Mouse (Mus musculus): ENCODE data around the gene Sept9.

Sept9 gene

DNA sequence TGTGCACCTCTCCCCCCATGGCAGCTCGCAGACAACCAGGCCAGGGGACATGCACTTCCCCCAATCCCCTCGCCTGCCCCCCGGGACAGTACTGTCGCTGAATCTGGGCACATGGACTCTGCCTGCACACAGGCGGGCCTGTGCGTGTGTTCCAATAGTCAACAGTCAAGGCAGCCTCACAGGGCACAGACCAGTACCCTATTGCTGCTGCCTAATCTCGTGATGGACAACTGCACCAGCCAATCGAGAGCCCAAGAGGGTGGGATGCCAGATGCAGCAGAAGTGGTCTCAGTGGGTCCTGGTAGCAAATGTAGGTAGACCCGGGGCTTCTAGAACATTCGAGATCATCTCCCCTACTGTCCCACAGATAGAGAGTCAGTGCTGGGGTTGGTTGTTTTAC lies 187.8 kb downstream of the Sept9 start:
- no peak for DNase-seq

DNA sequence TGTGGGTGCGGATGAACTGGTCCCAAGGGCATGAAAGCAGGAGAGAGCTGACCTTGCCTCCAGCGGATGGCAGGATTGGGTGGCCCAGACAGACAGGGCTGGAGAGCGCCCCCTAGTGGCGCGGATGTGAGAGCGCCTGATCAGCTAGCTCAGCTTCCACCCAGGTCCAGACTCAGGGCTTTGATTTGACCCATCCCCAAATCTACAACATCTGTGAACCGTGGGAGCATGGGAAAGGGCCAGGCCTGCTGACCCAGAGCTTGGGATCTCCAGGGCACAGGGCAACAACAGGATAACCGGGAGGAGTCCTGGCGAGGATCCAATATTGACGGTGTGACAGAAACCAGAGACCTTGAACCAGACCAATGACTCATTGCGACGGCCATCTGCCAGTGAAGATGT lies 190.5 kb downstream of the Sept9 start:
- peak; percentile 41 to 48 for DNase-seq

DNA sequence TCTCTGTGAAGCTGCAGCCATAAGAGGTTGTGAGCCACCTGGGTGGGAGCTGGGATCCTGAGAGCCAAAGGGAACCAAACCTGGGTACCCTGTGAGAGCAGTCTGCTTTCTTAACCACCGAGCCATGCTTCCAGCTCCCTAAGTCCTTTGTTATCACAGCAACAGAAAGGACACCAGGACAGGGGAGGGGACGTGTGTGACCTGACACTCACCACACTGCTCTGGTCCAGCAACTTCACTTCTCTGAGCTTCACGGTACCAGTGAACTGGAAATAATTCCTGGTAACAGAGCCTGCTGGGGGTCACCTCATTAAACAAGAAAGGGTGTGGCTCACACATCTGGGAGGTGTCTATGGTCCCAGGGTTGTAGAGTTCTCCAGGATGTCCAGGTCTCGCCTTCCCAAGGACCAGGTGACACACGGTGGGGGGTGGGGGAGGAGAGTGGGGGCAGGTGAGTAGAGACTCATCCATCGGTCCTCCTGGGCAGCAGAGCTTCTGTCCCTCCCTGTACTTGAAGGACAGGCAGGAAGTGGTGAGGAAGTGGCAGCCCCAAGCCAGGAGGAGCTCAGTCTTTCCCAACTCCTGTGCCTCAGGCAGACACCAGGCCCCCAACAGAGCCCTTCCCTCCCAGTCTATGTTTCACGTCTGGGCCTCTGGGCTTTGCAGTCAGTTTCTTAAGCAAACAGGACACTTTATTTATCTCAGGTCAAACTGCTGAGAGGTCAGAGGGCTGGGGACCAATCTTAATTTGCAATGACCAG lies 191.5 kb downstream of the Sept9 start:
- DNase-seq: no peak

DNA sequence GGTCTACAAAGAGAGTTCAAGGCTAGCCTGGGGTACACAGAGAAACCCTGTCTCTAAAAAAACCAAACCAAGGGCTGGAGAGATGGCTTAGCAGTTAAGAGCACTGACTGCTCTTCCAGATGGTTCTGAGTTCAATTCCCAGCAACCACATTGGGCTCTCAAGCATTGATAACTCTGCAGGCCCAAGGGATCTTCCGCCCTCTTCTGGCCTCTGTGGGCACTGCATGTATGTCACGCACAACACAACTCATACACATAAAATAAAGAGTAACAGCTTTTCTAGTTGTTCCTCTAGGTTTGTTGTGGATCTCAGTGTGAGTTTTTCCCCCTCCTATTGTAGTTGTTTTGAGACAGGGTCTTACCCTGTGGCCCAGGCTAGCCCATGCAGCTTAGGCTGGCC lies 192.8 kb downstream of the Sept9 start:
- peak; percentile 29 to 45 for DNase-seq

DNA sequence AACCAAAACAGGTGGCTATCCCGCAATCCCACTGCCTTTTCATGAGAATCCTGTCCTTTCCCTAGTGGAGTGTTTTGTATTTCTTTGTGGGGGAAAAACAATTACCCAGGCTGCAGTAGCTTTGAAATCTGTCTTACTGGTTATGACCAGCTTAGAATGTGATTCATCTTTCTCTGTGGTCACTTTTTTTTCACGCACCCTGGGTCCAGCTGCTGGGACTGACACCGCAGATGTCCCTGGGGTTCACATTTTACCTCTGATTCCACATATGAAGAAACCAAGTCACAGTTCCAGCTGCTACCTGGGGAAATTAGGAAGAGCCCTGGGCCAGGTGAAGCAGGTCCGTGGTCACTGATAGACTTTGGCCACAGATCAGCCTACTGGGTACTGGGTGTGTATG lies 194.3 kb downstream of the Sept9 start:
- DNase-seq: no peak

DNA sequence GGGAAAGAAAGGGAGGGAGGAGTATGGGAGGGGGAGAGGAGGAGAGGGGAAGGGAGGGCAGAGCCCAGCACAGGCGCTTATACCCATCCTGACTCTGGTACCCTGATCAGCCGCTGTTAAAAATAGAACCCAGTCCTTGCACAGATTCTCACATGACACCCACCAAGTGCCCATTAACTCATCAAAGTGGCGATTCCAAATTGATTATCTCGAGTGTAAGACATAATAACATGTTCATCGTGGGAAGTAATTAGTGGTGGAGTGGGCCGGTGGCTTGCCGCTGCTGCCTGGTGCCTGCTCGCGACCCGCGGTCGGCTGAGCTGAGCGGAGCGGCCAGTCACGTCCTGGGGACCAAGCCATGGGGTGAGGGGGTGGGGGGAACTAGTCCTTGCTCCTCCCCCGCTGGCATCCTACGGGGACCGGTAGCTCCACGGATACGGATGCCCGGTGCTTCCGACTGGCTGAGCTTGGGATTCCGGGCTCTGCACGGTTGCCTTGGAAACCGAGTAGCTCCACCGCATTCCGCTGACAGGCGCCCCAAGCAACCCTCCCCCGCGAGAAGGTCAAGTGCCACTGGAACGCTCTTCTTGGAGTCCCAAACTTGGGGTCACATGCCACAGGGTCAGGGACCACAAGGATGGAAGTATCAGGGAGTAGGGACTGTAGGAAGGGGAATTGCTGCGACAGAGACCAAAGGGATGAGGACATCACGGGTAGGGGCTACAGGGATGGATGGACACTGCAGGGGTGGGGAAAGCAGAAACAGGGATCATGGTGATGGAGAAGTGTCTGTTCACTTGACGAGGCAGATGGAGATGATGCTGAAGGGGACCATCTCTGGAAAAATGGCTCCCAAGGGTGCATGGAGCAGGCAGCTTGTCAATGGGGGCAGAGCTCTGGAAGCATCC lies 195.0 kb downstream of the Sept9 start:
- DNase-seq: no peak

DNA sequence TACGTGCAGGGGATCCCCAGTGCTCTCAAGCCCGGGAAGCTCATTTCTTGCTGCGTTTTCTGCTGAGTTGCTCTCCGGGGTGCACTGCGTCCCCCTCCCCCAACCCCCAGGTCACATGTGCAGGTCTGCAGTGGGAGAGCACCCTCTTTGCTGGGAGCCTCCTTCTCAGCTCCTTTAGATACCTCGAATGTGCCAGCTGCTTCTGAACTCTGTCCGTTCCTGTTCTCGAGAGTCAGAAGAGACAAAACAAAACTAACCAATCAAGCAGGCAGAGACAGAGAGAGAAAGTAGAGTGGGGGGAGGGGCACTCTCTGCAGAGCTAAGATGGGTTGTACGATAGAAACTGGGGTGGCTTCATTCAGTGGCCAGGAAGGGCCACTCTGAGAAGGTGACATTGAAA lies 195.8 kb downstream of the Sept9 start:
- DNase-seq: no peak

DNA sequence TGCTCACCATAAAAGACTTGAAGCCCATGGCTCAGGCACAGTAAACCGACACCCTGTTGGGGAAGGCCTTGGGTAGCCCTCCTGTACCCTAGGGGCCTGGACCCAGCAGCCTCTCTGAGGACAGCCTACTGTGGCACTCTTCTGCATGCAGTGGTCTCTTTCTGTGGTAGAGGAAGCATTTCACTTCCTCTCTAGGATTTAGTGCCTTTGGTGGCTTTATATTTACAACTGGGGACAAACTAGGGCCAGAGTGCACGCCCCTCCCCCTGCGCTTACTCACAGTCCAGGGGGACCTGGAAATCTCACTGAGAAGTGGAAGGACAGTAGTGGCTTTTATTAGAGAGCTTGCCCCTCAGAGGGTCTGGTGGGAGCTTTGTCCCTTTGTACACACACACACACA lies 197.5 kb downstream of the Sept9 start:
- no peak for DNase-seq

DNA sequence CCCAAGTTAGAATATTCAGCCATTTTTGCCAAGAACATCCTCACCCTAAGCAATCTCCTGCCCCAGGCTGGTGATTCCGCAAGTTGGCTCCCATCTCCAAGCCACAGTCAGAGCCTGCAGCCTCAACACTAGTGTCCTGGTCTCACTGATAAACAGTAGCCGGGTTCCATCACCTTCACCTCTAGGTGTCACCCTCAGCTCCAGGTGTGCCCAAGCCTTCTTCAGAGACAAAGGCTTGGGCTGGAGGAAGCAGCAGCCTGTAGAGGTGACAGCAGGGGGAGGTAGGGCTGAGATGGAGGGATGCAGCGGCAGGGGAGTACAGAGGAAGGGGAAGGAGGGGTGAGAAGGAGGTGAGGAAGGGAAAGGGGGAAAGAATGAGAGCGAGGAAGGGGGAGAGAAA lies 198.3 kb downstream of the Sept9 start:
- peak; percentile 37 to 59 for DNase-seq

DNA sequence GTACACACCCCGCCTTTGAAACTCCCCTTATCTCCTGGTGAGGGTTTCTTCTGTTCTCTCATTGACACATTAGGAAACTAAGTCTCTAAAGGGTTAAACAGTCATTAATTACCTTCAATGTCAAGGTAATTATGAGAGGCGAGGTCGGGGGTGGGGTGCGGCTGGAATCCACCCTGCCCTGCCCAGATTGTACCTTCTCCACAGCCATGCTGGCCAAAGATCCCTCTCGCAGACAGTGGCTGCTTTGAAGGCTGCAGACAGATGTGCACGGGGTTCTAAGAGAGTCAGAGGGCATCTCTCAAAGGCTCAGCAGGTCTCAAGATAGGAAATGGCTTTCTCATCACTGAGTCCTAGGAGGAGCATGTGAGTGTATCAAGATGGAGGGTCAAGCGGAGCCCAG lies 198.7 kb downstream of the Sept9 start:
- no peak for DNase-seq

DNA sequence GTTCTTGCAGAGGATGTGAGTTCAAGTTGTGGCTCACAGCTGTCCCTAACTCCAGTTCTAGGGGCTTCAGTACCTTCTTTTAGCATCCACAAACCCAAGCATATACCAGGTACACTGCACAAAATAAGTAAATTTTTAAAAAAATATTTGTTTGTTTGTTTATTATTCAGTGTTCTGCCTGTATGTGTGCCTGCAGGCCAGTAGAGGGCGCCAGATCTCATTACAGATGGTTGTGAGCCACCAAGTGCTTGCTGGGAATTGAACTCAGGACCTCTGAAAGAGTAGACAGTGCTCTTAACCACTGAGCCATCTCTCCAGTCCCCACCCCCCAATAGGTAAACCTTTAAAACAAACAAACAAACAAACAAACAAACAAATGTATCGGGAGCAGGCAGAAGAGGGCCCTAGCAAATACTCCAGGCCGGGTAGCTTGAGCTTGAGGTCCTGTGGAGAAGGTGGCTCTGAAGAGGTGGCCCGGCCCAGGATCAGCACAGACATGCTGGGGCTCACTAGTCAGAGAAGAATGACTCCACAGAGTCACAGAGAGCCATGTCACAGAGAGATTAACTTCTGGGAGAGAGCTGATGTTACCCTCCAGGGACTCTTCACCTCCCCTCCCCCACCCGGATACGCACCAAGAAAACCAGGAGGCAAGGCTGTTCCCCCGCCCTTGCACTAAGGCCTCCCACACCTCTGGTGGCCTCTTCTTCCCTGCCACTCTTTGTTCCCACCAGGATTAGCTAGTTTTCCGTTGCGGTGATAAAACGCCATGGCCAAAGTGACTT lies 202.3 kb downstream of the Sept9 start:
- no peak for DNase-seq

DNA sequence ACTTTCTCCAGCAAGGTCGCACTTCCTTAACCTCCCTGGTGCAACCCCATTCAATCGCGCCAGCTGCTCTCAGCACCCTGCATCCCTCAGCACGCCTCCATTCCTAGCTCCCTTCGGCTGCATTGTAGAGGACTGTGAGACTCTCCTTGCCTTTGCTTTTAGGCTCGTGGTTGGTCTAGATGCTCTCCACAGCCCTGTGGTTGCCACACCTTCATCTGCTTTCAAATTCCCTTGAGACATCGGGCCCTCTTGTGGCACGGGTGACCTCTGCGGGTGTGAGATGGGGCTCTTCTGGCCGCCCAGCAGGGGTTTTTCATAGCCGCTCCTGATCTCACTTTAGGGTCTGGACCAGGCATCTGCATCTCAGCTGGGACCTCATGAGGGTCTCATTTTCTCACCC lies 203.1 kb downstream of the Sept9 start:
- DNase-seq: no peak

DNA sequence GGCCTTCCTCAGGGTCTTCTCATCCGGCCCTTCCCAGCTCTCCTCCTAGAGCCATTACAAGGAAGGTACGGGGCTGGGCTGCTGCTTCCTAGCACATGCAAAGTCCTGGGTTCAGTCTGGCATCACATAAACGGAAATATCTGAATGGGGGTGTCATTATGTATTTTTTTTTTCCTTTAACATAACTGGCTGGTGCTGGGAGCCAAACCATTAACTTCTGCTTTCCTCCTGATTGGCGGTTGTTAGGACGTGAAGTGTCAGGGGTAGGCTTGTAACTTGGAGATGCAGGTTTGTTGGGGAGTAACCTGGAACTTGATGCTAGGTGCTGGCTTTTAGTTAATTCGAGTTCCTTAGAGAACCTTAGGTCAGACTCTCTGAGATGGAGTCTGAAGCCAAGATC lies 203.6 kb downstream of the Sept9 start:
- no peak for DNase-seq

DNA sequence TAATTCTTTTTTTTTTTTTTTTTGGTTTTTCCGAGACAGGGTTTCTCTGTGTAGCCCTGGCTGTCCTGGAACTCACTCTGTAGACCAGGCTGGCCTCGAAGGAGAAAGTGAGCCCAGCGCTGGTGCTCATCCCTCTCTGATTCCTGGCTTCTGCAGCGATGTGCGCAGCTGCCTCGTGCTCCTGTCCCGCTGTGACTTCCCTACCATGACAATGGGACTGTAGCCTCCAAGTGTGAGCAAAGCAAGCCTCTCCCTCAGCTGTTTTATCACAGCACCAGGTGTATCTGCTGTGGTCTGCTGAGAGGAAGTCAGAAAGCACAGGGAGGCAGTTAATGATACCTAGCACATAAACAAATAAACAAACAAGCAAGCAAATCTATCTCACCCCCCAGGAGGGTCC lies 204.3 kb downstream of the Sept9 start:
- no peak for DNase-seq

DNA sequence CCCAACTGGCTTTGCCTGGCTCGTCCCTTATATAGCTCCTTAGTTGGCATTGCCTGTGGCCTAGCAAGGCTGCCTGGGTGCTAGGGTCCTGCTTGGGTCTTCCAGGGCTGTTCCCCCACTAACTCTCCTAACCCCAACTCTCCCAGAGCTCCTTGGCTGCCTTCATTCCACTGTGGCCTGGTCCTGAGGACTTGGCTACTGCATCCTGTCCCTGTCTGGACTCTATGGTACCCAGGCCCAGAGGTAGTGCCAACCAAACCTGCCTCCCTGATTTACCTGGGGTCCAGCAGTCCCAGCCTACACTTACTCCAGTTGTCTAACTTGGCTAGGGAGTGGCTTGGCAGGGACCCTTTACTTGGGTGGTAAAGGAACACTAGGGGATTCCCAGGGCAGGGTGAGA lies 207.2 kb downstream of the Sept9 start:
- DNase-seq: no peak

DNA sequence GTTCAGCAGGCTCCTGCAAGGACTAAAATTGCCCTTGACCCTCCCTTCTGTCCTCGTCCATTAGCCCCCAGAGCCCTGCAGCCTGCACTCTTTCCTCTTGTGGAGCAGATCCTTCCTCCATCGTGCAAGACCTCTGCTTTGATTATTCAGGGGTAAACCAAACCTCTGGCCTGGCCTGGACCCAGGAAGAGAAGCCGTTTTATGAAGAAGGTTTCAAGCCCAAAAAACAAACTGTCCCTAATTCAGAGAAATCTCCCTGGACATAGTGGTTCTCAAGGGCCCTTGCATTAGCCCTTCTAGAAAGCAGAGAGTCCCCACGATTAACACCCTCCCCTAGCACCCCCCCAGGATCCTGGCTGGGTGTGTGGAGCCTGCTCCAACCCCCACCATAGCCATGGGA lies 207.7 kb downstream of the Sept9 start:
- no peak for DNase-seq

DNA sequence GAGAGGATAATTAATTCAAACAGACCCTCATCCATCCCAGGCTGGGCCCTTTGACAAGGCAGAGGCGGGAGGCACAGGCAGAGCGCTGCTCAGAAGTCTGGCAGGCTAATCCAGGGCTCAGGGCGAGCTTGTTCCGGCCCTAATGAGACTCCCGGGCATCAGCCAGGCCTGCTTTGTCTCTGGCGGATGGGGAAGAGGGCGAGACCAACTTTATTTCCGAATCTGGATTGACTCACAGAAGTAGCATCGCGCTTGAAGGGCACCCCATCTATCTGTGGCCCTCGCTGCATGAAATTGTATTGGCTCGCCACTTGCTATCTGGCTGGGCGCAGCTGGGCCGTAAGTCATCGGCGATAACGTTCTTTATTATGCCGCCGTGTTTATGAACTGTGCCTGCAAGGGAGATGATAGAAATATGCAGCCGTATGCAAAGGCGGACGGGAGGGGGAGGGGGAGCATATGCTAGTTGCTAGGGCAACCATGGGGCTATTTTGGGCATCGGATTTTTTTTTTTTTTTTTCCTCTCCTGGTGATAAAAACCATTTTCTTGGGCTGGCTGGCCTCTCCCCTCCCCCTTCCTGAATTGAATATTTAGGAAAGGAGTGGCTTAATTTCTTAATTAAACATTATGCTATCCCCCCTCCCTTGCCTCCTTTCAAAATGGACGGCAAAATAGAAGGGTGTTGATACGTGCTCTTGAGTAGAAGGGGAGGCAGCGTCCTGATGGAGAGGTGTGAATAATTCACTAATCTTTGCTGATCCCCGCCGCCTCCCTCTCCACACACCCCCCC lies 208.4 kb downstream of the Sept9 start:
- no peak for DNase-seq

DNA sequence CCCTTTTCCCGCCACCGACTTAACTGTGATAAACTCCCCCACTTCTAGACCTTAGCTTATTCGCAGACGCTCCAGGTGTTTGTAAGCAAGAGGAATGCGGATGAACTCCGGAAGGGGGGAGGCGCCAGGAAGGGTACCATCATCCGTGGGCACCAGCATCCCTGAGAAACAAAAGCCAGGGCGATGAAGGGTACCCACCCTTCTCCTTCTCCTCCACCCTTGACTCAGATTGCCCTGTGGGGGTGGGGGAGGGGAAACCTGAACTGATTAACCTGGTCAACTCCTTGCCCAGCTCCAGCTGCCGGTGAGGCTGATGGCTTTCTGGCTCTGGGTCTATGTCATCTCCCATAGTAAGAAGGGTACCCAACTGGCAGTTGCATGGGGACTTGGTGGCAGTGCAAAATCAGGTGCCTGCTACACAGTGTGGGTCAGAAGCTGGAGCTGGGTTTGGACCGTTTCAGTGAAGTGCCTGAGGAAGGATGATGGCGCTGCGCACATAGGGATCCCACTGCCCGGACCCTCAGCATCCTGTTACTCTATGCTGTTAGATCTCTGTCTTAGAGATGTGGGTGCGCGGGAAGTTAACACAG lies 209.1 kb downstream of the Sept9 start:
- DNase-seq: no peak

DNA sequence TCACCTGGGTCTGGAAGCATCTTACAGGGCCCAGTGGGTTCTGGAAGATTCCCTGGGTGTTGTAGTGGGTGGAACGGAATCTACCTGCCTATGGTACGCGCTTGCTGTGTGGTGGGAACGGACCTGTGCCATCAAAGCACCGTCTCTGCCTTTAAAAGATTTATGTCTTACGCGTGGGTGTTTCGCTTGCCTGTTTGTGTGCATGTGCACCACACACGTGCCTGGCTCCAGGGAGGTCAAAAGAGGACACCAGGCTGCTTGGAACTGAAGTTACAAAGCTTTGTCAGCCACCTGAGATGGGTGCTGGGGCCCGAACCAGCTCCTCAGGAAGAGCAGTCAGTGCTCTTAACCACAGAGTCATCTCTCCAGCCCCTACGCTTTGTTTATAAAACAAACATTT lies 209.9 kb downstream of the Sept9 start:
- no peak for DNase-seq

DNA sequence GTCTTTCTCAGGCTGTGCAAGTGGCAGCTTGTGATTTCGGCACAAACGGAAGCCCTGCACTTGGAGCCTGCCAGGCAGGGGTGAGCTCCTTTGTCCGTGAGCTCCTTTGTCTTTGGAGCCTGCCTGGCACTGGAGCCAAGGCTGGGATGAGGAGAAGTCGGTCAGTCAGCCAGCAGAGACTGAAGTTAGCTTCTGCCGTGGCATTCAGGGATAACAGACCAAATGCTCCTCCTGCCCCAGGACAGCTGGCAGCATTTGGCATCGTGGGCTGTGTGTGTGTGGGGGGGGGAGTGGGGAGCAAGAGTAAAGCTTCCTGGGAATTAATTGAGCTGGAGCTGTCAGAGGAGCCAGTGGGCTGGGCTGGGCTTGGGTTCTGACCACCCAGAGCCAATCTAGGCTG lies 210.6 kb downstream of the Sept9 start:
- no peak for DNase-seq

DNA sequence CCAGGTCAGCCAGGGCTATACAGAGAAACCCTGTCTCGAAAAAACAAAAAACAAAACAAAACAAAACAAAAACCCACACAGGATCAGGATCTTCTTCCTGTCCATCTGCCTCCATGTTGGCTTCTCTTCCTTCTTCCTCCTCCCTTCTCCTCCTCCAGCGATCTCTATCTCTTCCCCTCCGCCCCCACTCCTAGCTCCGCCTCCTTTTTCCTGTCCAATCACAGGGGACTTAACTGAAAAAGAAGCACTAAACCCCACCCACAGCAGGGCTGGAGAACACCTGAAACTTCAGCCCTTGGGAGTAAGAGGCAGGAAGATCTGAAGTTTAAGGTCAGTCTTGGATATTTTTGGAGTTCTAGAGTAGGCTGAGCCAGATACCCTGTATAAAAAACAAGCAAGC lies 212.2 kb downstream of the Sept9 start:
- no peak for DNase-seq

Data from thymus, postnatal 36 days (tissue).